Mouse (Mus musculus): ENCODE results near the gene Otud1.
A peak's percentile ranks its signal among the peaks of the same experiment; 100 is the strongest.

Gene Otud1

GRCm38 (mm10) chr2:19657158-19657874 is at the start of gene Otud1:
TSS of gene Otud1 (plus strand) at chr2:19657752.
- DNase-seq = peak; percentile 97

DNA sequence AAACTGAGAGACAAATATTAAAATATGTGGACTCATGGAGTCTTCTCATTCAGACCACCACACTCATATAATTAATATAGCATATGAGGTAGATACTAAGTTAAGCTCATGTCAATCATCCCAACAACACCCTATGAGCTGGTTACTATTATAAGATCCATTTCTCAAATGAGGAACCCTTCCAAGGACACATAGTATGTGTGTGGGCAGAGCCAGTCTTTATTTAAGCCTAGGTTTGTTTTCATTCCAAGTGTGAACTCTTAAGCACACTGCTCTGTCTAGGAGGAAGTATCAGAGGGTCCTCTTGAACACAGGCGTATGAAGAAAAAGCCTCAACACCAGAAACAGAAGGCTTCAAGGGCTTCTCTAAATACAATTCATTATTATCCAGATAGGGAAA is 49.7 kb upstream of the Otud1 start:
- no peak for DNase-seq

- no peak for DNase-seq
Observed at GRCm38 (mm10) chr2:19608410-19609073, 49.0 kb upstream of the Otud1 start.

DNA sequence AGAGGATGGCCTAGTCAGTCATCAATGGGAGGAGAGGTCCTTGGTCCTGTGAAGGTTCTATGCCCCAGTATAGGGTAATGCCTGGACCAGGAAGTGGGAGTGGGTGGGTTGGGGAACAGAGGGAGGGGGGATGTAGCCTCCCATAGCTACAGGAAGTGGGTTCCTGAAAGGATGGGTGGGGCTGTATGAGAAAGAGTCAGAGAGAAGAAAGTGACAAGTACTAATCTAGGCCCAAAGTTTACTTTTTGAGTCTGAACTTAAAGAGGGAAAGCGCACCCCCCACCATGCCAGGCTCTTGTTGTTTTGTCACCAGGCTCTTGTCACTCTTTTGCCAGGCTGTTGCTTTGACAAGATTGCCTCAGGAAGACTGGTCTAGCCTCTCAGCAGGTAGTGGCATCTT is 35.5 kb upstream of the Otud1 start:
- DNase-seq = no peak

DNA sequence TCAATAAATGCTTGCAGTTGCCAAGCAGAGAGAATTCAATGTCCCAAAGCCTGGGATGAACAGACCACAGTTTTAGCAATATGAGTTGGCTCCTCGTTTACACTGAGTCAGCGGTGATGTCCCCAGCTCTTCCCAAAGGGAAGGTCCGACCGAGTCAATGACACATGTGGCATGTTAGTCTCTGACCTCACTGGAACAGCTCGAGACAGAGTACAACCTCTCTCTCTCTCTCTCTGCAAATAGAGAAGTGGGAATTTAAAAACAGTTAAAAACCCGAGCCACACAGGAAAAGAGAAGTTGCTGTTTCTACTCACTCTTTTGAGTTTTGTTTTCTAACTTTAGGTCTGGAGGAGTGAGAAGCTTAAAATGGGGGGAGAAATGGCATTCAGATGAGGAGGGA is 30.5 kb upstream of the Otud1 start:
- no peak for DNase-seq

GRCm38 (mm10) chr2:19627920-19628608 is 29.5 kb upstream of the Otud1 start:
- no peak for DNase-seq

DNA sequence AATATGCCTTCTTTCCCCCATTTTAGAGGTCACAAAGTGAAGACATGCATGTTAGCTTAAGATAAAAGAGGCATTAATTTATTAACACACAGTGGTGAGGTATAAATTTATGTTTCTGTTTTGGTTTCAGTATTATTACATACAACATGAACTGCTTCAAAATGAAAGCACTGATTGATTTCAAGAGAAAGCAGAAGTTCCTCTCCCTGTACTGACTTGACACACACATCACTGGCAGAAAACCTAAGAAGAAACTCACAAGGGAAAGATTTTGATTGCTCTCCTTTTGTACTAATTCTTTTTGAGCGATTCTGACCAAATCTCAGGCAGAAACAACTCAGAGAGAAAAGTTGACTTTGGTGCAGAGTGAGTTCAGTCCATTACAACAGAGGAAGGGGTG is 27.0 kb upstream of the Otud1 start:
- no peak for DNase-seq

DNA sequence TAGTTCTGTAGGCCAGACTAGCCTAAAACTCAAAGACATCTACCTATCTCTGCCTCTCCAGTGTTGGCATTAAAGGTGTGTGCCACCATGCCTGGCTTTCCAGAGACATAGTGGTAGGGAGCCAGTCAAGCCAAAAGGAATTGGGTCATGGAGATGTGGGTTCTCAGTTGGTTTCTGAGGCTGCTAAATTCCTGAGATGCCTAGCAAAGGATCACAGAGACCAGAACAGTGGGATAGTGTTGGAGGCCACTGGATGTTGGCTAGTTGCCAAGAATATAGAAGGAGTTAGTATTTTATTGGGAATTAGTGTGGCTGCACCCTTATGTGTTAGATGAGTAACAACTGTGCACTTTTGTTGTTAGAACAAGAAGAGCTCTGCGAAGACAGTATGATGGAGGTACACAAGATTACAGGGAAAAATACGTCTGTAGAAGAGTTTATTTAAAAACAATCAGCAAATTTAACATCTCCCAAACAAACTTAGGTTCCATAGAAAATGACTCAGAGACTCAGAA is 24.1 kb upstream of the Otud1 start:
- DNase-seq = no peak

- no peak for DNase-seq
Observed at GRCm38 (mm10) chr2:19645182-19645581, 12.4 kb upstream of the Otud1 start.

- DNase-seq = no peak
Observed at GRCm38 (mm10) chr2:19646144-19646543, 11.4 kb upstream of the Otud1 start.

DNA sequence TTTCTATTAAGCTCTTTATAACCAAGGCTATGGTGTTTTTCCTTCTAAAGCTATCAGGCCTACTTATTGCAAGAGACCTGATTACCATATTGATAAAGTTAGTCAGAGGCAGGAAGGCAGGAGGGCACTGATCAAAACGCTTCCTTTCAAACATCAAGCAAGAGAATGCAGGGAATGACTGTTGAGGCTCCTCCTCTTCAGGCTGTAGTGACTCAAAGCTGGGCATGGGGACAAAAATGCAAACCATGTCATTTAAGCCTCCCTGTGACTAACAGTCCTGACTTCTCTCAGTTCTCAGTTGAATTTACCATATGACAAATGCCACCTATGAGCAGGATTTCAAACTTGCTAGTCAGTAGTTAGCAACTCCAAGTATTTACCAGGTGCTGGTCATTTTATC is 10.6 kb upstream of the Otud1 start:
- DNase-seq = peak; percentile 68

- no peak for DNase-seq
Observed at GRCm38 (mm10) chr2:19656436-19656835, 1.1 kb upstream of the Otud1 start.

GRCm38 (mm10) chr2:19657881-19658589 is 483 bp downstream of the Otud1 start:
- DNase-seq = peak; percentile 56

- peak; percentile 46 for DNase-seq
Observed at GRCm38 (mm10) chr2:19658661-19659384, 1.3 kb downstream of the Otud1 start.

- no peak for DNase-seq
Observed at GRCm38 (mm10) chr2:19660875-19661274, 3.3 kb downstream of the Otud1 start.

GRCm38 (mm10) chr2:19663146-19663848 is 5.7 kb downstream of the Otud1 start:
- no peak for DNase-seq

DNA sequence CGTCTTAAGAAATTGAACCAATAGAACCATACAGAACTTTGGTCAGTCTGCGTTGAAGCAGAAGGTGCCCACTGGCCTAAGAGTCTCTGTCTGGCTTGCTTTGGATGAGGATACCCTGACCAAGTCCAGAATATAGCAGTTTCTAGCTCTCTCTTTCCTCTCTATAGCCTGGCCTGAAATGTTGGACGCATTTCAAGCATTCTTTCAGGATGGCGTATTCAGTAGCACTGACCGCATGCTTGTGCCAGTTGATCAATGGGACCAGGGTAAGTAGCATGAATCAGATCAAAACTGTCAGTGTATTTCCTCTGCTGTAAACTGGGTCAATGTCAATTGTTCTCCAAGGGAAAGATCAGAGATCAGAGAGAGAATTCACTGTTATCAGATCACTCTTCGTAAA is 6.6 kb downstream of the Otud1 start:
- peak; percentile 66 for DNase-seq

DNA sequence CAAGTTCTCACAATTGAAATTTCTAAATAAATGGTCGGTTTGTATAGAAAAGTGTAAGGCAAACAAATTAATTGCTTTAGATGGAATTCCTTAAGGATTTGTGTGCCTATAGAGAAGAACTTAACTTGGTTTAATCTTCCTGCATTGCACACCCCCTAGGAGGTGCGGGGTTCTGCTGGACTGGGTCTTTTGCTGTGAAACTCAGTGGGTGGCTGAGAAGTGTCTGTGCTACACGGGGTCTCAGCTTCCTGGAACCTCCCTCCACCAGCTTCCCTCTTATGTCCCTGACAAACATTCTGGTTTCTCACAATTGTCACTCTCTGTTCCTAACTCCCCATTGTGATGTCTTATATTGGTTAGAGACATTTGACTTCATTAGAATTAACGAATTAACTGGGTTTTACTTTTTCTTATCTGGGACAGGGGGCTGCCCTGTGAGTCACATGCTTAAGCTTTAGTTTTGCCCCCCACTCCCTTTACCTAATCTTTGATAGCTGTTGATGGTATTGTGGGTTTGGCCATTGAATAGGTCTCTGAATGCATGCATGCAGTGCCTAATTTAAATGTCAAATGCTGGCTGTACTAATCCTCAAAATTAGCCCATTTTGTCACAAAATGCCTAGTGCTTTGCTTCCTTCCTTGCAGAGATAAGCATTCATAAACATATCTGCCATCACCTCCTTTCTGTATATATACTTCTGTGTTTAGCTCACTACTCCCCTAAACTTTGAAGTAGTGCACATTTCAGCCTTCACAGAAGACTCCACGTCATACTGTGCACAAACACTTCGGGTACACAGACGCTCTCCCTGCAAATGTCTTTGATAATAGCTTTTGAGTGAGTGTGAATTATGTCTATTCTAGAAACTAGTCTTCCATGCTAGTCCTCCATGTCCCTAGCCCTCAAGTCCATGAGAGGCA is 7.3 kb downstream of the Otud1 start:
- peak; percentile 10 for DNase-seq

DNA sequence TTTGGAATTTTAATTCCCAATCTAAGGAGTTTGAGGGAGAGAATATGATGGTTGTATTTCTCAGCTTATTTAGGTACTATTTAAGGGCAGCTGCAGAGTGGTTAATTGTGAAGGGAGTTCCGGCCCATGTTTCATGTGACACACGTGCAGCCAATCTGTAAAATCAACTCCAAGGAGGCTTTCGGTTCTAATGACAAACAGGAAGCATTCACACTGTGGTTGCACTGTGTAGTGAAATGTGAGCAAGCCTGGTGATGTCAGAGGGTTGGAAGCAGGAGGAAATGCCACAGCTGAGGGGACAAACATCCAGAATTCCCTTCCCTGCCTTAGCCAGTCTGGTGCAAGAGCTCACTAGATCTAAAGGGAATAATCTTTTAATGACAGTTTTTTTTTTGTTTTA is 8.3 kb downstream of the Otud1 start:
- DNase-seq = peak; percentile 69

- DNase-seq = no peak
Observed at GRCm38 (mm10) chr2:19670851-19671688, 13.5 kb downstream of the Otud1 start.
